Mouse (Mus musculus): Measurements from ENCODE around the gene Ldb2. TPM values are rescaled to one million over a fixed set of nuclear protein-coding genes. Genes with fewer than 3 reads are reported as not detected.

The Ldb2 gene
- total RNA-seq, 2 experiments from 2014 or later = 35.1 to 47.0 TPM

GRCm38 (mm10) chr5:44543472-44544132, 255.9 kb downstream of the Ldb2 start:
- no peak for DNase-seq

- DNase-seq = no peak
Measured at GRCm38 (mm10) chr5:44541748-44542147, 257.7 kb downstream of the Ldb2 start.

GRCm38 (mm10) chr5:44538687-44539086, 260.8 kb downstream of the Ldb2 start:
- no peak for DNase-seq

- peak; percentile 39 for DNase-seq
Measured at GRCm38 (mm10) chr5:44538000-44538395, 261.5 kb downstream of the Ldb2 start.

- DNase-seq = no peak
Measured at GRCm38 (mm10) chr5:44537316-44537999, 262.0 kb downstream of the Ldb2 start.

- DNase-seq = no peak
Measured at GRCm38 (mm10) chr5:44529466-44529865, 270.0 kb downstream of the Ldb2 start.

GRCm38 (mm10) chr5:44529001-44529400, 270.5 kb downstream of the Ldb2 start:
- no peak for DNase-seq

GRCm38 (mm10) chr5:44505221-44505620, 294.3 kb downstream of the Ldb2 start:
- no peak for DNase-seq

GRCm38 (mm10) chr5:44504786-44505185, 294.7 kb downstream of the Ldb2 start:
- no peak for DNase-seq

- DNase-seq = no peak
Measured at GRCm38 (mm10) chr5:44498229-44498628, 301.3 kb downstream of the Ldb2 start.

- DNase-seq = peak; percentile 24
Measured at GRCm38 (mm10) chr5:44496854-44497253, 302.6 kb downstream of the Ldb2 start.

GRCm38 (mm10) chr5:44495092-44495491, 304.4 kb downstream of the Ldb2 start:
- DNase-seq = peak; percentile 84

- no peak for DNase-seq
Measured at GRCm38 (mm10) chr5:44494133-44494532, 305.3 kb downstream of the Ldb2 start.

GRCm38 (mm10) chr5:44491526-44491925, 308.0 kb downstream of the Ldb2 start:
- no peak for DNase-seq

GRCm38 (mm10) chr5:44490462-44490861, 309.0 kb downstream of the Ldb2 start:
- DNase-seq = no peak

GRCm38 (mm10) chr5:44483426-44484106, 315.9 kb downstream of the Ldb2 start:
- peak; percentile 17 for DNase-seq

- no peak for DNase-seq
Measured at GRCm38 (mm10) chr5:44481406-44481805, 318.1 kb downstream of the Ldb2 start.

- DNase-seq = peak; percentile 15
Measured at GRCm38 (mm10) chr5:44476356-44476755, 323.1 kb downstream of the Ldb2 start.

- no peak for DNase-seq
Measured at GRCm38 (mm10) chr5:44475543-44475942, 323.9 kb downstream of the Ldb2 start.

- DNase-seq = no peak
Measured at GRCm38 (mm10) chr5:44473857-44474762, 325.4 kb downstream of the Ldb2 start.

GRCm38 (mm10) chr5:44465238-44465637, 334.2 kb downstream of the Ldb2 start:
- no peak for DNase-seq

Data from adrenal gland, postnatal 10 days (tissue).